Mouse (Mus musculus): ENCODE measurements at regions not wholly inside any gene's neighbourhood (a gene's known extent, or its start where the extent isn't known, plus 50 kb on each side); places are given as distances from the start of the nearest gene placed in this dataset.

- no peak for TF ChIP-seq CTCF (IDR thresholded peaks at IDR 0.05; ENCODE audit: extremely low read depth, insufficient read length, insufficient replicate concordance, low read depth, low read length)
- no peak for TF ChIP-seq POLR2A (IDR thresholded peaks at IDR 0.05; ENCODE audit: low read depth, low read length)
Measured at GRCm38 (mm10) chr14:103401983-103402382, 55.4 kb upstream of the Mycbp2 start.

Measured in small intestine, adult 2 months (tissue).